Mouse (Mus musculus): ENCODE measurements around the gene Gm20662. TPM values are rescaled to one million over a fixed set of nuclear protein-coding genes. Genes with fewer than 3 reads are reported as not detected.

The Gm20662 gene
- polyA plus RNA-seq (2012; rRNA removed): 6.3 and 6.9 TPM in 2 replicates

- Histone ChIP-seq H3K27ac (ENCODE audit: insufficient read depth, low read length) (no peak within 1 kb of the TSS), H3K4me3 (replicated peaks; ENCODE audit: insufficient read depth, low read depth, low read length) (no peak within 1 kb of the TSS), H3K27me3 (ENCODE audit: control insufficient read depth, insufficient read depth, low read length) (no peaks in the 10 kb centered on the region), H3K4me1 (ENCODE audit: control insufficient read depth, insufficient read depth, low read length) (no peaks in the 10 kb centered on the region)
- TF ChIP-seq CTCF (IDR thresholded peaks at IDR 0.05; ENCODE audit: borderline replicate concordance, insufficient read depth, low read depth, low read length) (no peak), POLR2A (IDR thresholded peaks at IDR 0.05; ENCODE audit: borderline replicate concordance, insufficient read depth, low read length) (no peak)
- WGBS: 90% methylated on average over 5 of the region's 5 CpGs
- DNase-seq: no peak
Observed at GRCm38 (mm10) chr9:107996049-107996448, at the start of gene Gm20662. Gene Gm20662, plus strand, starts transcription at chr9:107996349.

GRCm38 (mm10) chr9:107947241-107948194 lies 48.6 kb upstream of the Gm20662 start:
- peak overlapping the region; percentile 38 for H3K4me3 ChIP-seq (replicated peaks; ENCODE audit: insufficient read depth, low read depth, low read length)
- TF ChIP-seq CTCF (IDR thresholded peaks at IDR 0.05; ENCODE audit: borderline replicate concordance, insufficient read depth, low read depth, low read length) (no peak), POLR2A (IDR thresholded peaks at IDR 0.05; ENCODE audit: borderline replicate concordance, insufficient read depth, low read length) (no peak)
- 23% methylated on average over 31 of the region's 31 CpGs for WGBS
- peaks cover 4% of the 10 kb centered on the region; the same call in 1 of the 2 replicates for H3K4me1 ChIP-seq (ENCODE audit: control insufficient read depth, insufficient read depth, low read length)
- no peaks in the 10 kb centered on the region for H3K27me3 ChIP-seq (ENCODE audit: control insufficient read depth, insufficient read depth, low read length)
- no peak overlapping the region for H3K27ac ChIP-seq (ENCODE audit: insufficient read depth, low read length)
- peak; percentile 59 to 60 for DNase-seq

GRCm38 (mm10) chr9:107949184-107949921 lies 46.8 kb upstream of the Gm20662 start:
- DNase-seq: no peak
- 83% methylated on average over 13 of the region's 13 CpGs for WGBS
- H3K27me3 ChIP-seq (ENCODE audit: control insufficient read depth, insufficient read depth, low read length): no peaks in the 10 kb centered on the region
- H3K27ac ChIP-seq (ENCODE audit: insufficient read depth, low read length): no peak overlapping the region
- H3K4me3 ChIP-seq (replicated peaks; ENCODE audit: insufficient read depth, low read depth, low read length): no peak overlapping the region
- H3K4me1 ChIP-seq (ENCODE audit: control insufficient read depth, insufficient read depth, low read length): peaks cover 4% of the 10 kb centered on the region; the same call in 1 of the 2 replicates
- TF ChIP-seq POLR2A (IDR thresholded peaks at IDR 0.05; ENCODE audit: borderline replicate concordance, insufficient read depth, low read length) (no peak), CTCF (IDR thresholded peaks at IDR 0.05; ENCODE audit: borderline replicate concordance, insufficient read depth, low read depth, low read length) (no peak)

GRCm38 (mm10) chr9:107949922-107950235 lies 46.3 kb upstream of the Gm20662 start, which contains the start of gene Traip:
Gene Traip, plus strand, starts transcription at chr9:107950136.
- 92% methylated on average over 10 of the region's 10 CpGs for WGBS
- H3K4me1 ChIP-seq (ENCODE audit: control insufficient read depth, insufficient read depth, low read length): peaks cover 4% of the 10 kb centered on the region; the same call in 1 of the 2 replicates
- H3K27me3 ChIP-seq (ENCODE audit: control insufficient read depth, insufficient read depth, low read length): no peaks in the 10 kb centered on the region
- H3K4me3 ChIP-seq (replicated peaks; ENCODE audit: insufficient read depth, low read depth, low read length): peak within 1 kb of the TSS; percentile 75
- TF ChIP-seq POLR2A (IDR thresholded peaks at IDR 0.05; ENCODE audit: borderline replicate concordance, insufficient read depth, low read length): no peak
- no peak for TF ChIP-seq CTCF (IDR thresholded peaks at IDR 0.05; ENCODE audit: borderline replicate concordance, insufficient read depth, low read depth, low read length)
- no peak for DNase-seq
- peak within 1 kb of the TSS; percentile 37 for H3K27ac ChIP-seq (ENCODE audit: insufficient read depth, low read length)

- H3K27me3 ChIP-seq (ENCODE audit: control insufficient read depth, insufficient read depth, low read length): no peaks in the 10 kb centered on the region
- TF ChIP-seq CTCF (IDR thresholded peaks at IDR 0.05; ENCODE audit: borderline replicate concordance, insufficient read depth, low read depth, low read length) (no peak), POLR2A (IDR thresholded peaks at IDR 0.05; ENCODE audit: borderline replicate concordance, insufficient read depth, low read length) (peak; percentile 84; the same call in 1 of the 2 replicates)
- 12% methylated on average over 45 of the region's 45 CpGs for WGBS
- DNase-seq: peak; percentile 90 to 91
- H3K4me3 ChIP-seq (replicated peaks; ENCODE audit: insufficient read depth, low read depth, low read length): peak overlapping the region; percentile 75
- H3K27ac ChIP-seq (ENCODE audit: insufficient read depth, low read length): peak overlapping the region; percentile 37
- H3K4me1 ChIP-seq (ENCODE audit: control insufficient read depth, insufficient read depth, low read length): peaks cover 4% of the 10 kb centered on the region; the same call in 1 of the 2 replicates
Observed at GRCm38 (mm10) chr9:107950460-107951355, 45.4 kb upstream of the Gm20662 start.

- Histone ChIP-seq H3K4me3 (replicated peaks; ENCODE audit: insufficient read depth, low read depth, low read length) (no peak overlapping the region), H3K27ac (ENCODE audit: insufficient read depth, low read length) (no peak overlapping the region), H3K4me1 (ENCODE audit: control insufficient read depth, insufficient read depth, low read length) (no peaks in the 10 kb centered on the region), H3K27me3 (ENCODE audit: control insufficient read depth, insufficient read depth, low read length) (no peaks in the 10 kb centered on the region)
- DNase-seq: no peak
- WGBS: 87% methylated on average over 6 of the region's 6 CpGs
- no peak for TF ChIP-seq POLR2A (IDR thresholded peaks at IDR 0.05; ENCODE audit: borderline replicate concordance, insufficient read depth, low read length)
- TF ChIP-seq CTCF (IDR thresholded peaks at IDR 0.05; ENCODE audit: borderline replicate concordance, insufficient read depth, low read depth, low read length): no peak
Observed at GRCm38 (mm10) chr9:107955613-107956289, 40.4 kb upstream of the Gm20662 start.
